Mouse (Mus musculus) stomach, postnatal 0 days (tissue): ENCODE measurements at regions not wholly inside any gene's neighbourhood (a gene's known extent, or its start where the extent isn't known, plus 50 kb on each side); places are given as distances from the start of the nearest gene placed in this dataset.
A peak's percentile ranks its signal among the peaks of the same experiment; 100 is the strongest.

Source experiments
- ATAC-seq: fragments of 200-750 bp; cut with Nextera tagmentation; 2 replicates; pipeline ENCODE4 v1.8.0; 2017; ENCODE audit not compliant: low FRiP score, low TSS enrichment
- DNase-seq: peaks from one replicate; pipeline ENCODE4 v3.0.0-alpha.2; 2016; ENCODE audit warnings: low spot score
- H3K27ac ChIP-seq: fragments of 300-500 bp; sonication (generic); replicated peaks from 2 replicates; pipeline ENCODE4 v1.5.1; 2014; ENCODE audit warnings: mild to moderate bottlenecking, control low read depth
- H3K27me3 ChIP-seq: fragments of 300-500 bp; sonication (generic); 2 replicates; pipeline ENCODE4 v1.6.1; 2014; ENCODE audit warnings: low read length; ENCODE audit not compliant: control insufficient read depth, insufficient read depth
- H3K36me3 ChIP-seq: fragments of 300-500 bp; sonication (generic); 2 replicates; pipeline ENCODE4 v1.6.1; 2014; ENCODE audit warnings: low read length, mixed read lengths; ENCODE audit not compliant: control insufficient read depth, insufficient read depth
- H3K4me1 ChIP-seq: fragments of 300-500 bp; sonication (generic); replicated peaks from 2 replicates; pipeline ENCODE4 v1.6.1; 2014; ENCODE audit warnings: antibody characterized with exemption; ENCODE audit not compliant: control insufficient read depth, insufficient read depth
- H3K4me2 ChIP-seq: fragments of 300-500 bp; sonication (generic); replicated peaks from 2 replicates; pipeline ENCODE4 v1.6.1; 2014; ENCODE audit warnings: low read depth, mild to moderate bottlenecking, control low read depth, moderate library complexity
- H3K4me3 ChIP-seq: fragments of 300-500 bp; sonication (generic); 2 replicates; pipeline ENCODE4 v1.5.1; 2014; ENCODE audit warnings: low read depth, low read length, control low read depth
- H3K9ac ChIP-seq: fragments of 300-500 bp; sonication (generic); 2 replicates; pipeline ENCODE4 v1.6.1; 2014; ENCODE audit warnings: mild to moderate bottlenecking, low read length, control low read depth, mixed read lengths
- H3K9me3 ChIP-seq: fragments of 300-500 bp; sonication (generic); 2 replicates; pipeline ENCODE4 v1.6.1; 2016; ENCODE audit warnings: low read length; ENCODE audit not compliant: control insufficient read depth
- CTCF ChIP-seq: IDR thresholded peaks from 2 replicates; pipeline ENCODE4 v1.5.1; 2016; ENCODE audit warnings: antibody characterized with exemption, low read depth, mild to moderate bottlenecking, moderate library complexity
- EP300 ChIP-seq: optimal IDR thresholded peaks from 2 replicates; pipeline ENCODE3; 2016; ENCODE audit warnings: antibody characterized with exemption
- WGBS: fragments of 180-500 bp; shearing (Covaris S2); extraction: QIAGEN DNeasy Blood & Tissue Kit; methylation state at CpG from one replicate; pipeline ENCODE4 v1.1.7; 2014; 5-methylcytosine and 5-hydroxymethylcytosine counted together

- no peak overlapping the region for H3K9ac ChIP-seq
- no peak for ATAC-seq
- no peaks in the 10 kb centered on the region for H3K36me3 ChIP-seq
- no peak overlapping the region for H3K4me2 ChIP-seq
- no peaks in the 10 kb centered on the region for H3K27me3 ChIP-seq
- no peak for DNase-seq
- peak; percentile 57 for TF ChIP-seq CTCF
- no peak for TF ChIP-seq EP300
- WGBS, result 78% methylated on average over 3 of the region's 3 CpGs
- no peaks in the 10 kb centered on the region for H3K9me3 ChIP-seq
- H3K4me1 ChIP-seq, result no peaks in the 10 kb centered on the region
- H3K27ac ChIP-seq, result no peak overlapping the region
- no peak overlapping the region for H3K4me3 ChIP-seq
These were observed 315.4 kb upstream of the Dnajc24 start for GRCm38 (mm10) chr2:106318695-106319266.

- ATAC-seq, result no peak
- no peak for TF ChIP-seq EP300
- TF ChIP-seq CTCF, result no peak
- no peak overlapping the region for H3K4me2 ChIP-seq
- DNase-seq, result no peak
- H3K9ac ChIP-seq, result no peak overlapping the region
- H3K27ac ChIP-seq, result no peak overlapping the region
- H3K36me3 ChIP-seq, result no peaks in the 10 kb centered on the region
- WGBS, result 48% methylated on average over 6 of the region's 6 CpGs
- H3K4me3 ChIP-seq, result no peak overlapping the region
- H3K27me3 ChIP-seq, result no peaks in the 10 kb centered on the region
- no peaks in the 10 kb centered on the region for H3K9me3 ChIP-seq
- no peaks in the 10 kb centered on the region for H3K4me1 ChIP-seq
These were observed 343.4 kb upstream of the Dnajc24 start for GRCm38 (mm10) chr2:106346781-106347180.

- Histone ChIP-seq H3K36me3 (no peaks in the 10 kb centered on the region), H3K27me3 (no peaks in the 10 kb centered on the region), H3K27ac (no peak overlapping the region), H3K4me2 (no peak overlapping the region), H3K4me1 (no peaks in the 10 kb centered on the region), H3K4me3 (no peak overlapping the region), H3K9me3 (no peaks in the 10 kb centered on the region), H3K9ac (no peak overlapping the region)
- TF ChIP-seq EP300, result no peak
- WGBS, result 69% methylated on average over 7 of the region's 7 CpGs
- ATAC-seq, result no peak
- no peak for DNase-seq
These were observed 343.9 kb upstream of the Dnajc24 start for GRCm38 (mm10) chr2:106347249-106347648.

- Histone ChIP-seq H3K9ac (no peak overlapping the region), H3K9me3 (no peaks in the 10 kb centered on the region), H3K4me2 (no peak overlapping the region), H3K4me3 (no peak overlapping the region), H3K27ac (no peak overlapping the region), H3K4me1 (no peaks in the 10 kb centered on the region), H3K36me3 (no peaks in the 10 kb centered on the region), H3K27me3 (no peaks in the 10 kb centered on the region)
- ATAC-seq, result no peak
- WGBS, result 60% methylated on average over 3 of the region's 3 CpGs
- no peak for TF ChIP-seq CTCF
- no peak for DNase-seq
These were observed 337.5 kb upstream of the Mpped2 start for GRCm38 (mm10) chr2:106355565-106355964.

- Histone ChIP-seq H3K4me1 (no peaks in the 10 kb centered on the region), H3K9ac (no peak overlapping the region), H3K9me3 (no peaks in the 10 kb centered on the region), H3K27ac (no peak overlapping the region), H3K27me3 (no peaks in the 10 kb centered on the region), H3K4me3 (no peak overlapping the region), H3K36me3 (no peaks in the 10 kb centered on the region), H3K4me2 (no peak overlapping the region)
- peak; percentile 67 for DNase-seq
- peak; percentile 85 for ATAC-seq
- WGBS, result 41% methylated on average over 5 of the region's 5 CpGs
- TF ChIP-seq EP300 (no peak), CTCF (peak; percentile 91)
These were observed 337.0 kb upstream of the Mpped2 start for GRCm38 (mm10) chr2:106355984-106356547.

GRCm38 (mm10) chr2:106368641-106369040 is 324.4 kb upstream of the Mpped2 start:
- Histone ChIP-seq H3K27ac (no peak overlapping the region), H3K27me3 (no peaks in the 10 kb centered on the region), H3K4me1 (no peaks in the 10 kb centered on the region), H3K4me3 (no peak overlapping the region), H3K4me2 (no peak overlapping the region), H3K9me3 (no peaks in the 10 kb centered on the region), H3K9ac (no peak overlapping the region), H3K36me3 (no peaks in the 10 kb centered on the region)
- TF ChIP-seq EP300 (no peak), CTCF (no peak)
- 70% methylated on average over 5 of the region's 5 CpGs for WGBS
- DNase-seq (no peak), ATAC-seq (no peak)
